Mouse (Mus musculus) kidney, embryonic 16.5 days (tissue): Measurements from ENCODE around the gene Zfp944. TPM values are rescaled to one million over a fixed set of nuclear protein-coding genes. Genes with fewer than 3 reads are reported as not detected.

Experiments used
- polyA plus RNA-seq: library from polyadenylated mRNA; unstranded; fragments of >200 nt; fragmentation: Nextera tagmentation; extraction: Ambion mirVana; gene quantifications from 2 replicates; pipeline ENCODE4 v1.2.1, GENCODE M21; 2015

Zfp944 gene
- polyA plus RNA-seq, 1 experiment from 2014 or later = 14.3 TPM

Other genes with a start within 250 kb of the Zfp944 start
- 2.8 and 3.1 TPM in 2 replicates for gene Zfp947, start 195.2 kb downstream of the Zfp944 start, polyA plus RNA-seq
- 2.8 and 3.4 TPM in 2 replicates for gene Zfp994, start 135.8 kb downstream of the Zfp944 start, polyA plus RNA-seq
- 10.2 and 11.0 TPM in 2 replicates for gene CT030661.1, start 46.6 kb downstream of the Zfp944 start, polyA plus RNA-seq
- 8.2 and 8.3 TPM in 2 replicates for gene Zfp758, start 53 bp upstream of the Zfp944 start, polyA plus RNA-seq
- 14.9 and 15.0 TPM in 2 replicates for gene Zfp946, start 62.8 kb upstream of the Zfp944 start, polyA plus RNA-seq
- gene Vmn2r111, start 212.1 kb upstream of the Zfp944 start, polyA plus RNA-seq = not detected in 2 replicates
- gene Vmn2r112, start 239.6 kb upstream of the Zfp944 start, polyA plus RNA-seq = not detected in 2 replicates